Mouse (Mus musculus) brain, embryonic 18.5 days (tissue): ENCODE results near the gene Gpr155.

ENCODE experiments used
- DNase-seq: peaks from one replicate; pipeline ENCODE4 v3.0.0-alpha.2; 2012; ENCODE audit warnings: low read depth, low spot score

The Gpr155 gene

GRCm38 (mm10) chr2:73387806-73388205, 1.4 kb upstream of the Gpr155 start:
- DNase-seq, result no peak

DNA sequence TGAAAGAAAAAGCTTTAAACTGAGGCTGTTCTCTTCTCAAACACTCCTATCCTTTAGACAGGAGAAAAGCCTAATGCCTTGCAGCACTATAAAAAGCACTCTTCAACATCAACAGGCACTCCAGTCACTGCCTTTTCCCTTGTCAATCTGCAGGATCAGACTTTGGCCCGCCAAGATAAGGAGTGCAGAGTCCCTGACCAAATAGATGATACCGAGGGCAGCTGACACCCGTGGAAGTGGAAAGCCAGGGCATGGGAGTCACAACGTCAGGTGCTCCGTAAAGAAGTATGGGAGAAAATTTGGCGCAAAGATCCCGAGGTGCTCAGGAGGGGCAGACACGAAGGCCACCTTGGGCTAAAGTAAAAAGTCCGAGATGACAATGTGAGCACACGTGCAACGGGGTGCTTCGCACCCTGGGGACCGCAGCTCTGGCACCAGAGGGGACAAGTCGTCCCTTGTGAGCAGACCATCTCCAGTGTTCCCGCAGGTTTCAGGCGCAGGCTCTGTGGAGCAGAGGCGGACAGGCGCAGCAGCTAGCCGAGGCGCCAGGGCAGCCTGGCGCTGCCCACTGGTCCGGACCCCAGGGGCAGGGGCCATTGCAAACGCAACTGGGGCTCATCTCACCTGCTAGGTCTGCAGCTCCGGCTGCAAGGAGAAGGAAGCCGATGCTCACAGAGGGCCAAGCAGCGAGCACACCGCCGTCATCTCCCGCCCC, 574 bp downstream of the Gpr155 start:
- DNase-seq, result no peak

GRCm38 (mm10) chr2:73385172-73385571, 1.2 kb downstream of the Gpr155 start:
- no peak for DNase-seq

- no peak for DNase-seq
These were observed 5.9 kb downstream of the Gpr155 start for GRCm38 (mm10) chr2:73380298-73380975.

GRCm38 (mm10) chr2:73379656-73380055, 6.7 kb downstream of the Gpr155 start:
- no peak for DNase-seq

DNA sequence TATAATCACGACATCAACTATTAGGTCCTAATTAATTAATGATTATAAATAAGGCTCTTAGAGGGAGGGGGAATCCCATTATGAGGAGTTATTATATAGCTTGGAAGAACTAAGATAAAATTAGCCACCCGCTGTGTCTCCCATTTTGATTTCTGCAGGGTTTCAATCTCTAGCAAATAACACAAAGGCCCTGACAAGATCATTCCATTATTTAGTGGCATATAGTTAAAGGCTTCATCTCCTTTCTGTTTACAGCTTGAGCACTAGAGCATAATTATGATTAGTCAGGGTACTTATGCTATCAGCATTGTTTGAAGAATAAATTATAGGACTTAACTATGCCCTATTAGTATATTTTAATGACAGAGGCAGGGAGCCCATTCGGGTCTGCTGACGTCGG, 8.0 kb downstream of the Gpr155 start:
- no peak for DNase-seq

DNA sequence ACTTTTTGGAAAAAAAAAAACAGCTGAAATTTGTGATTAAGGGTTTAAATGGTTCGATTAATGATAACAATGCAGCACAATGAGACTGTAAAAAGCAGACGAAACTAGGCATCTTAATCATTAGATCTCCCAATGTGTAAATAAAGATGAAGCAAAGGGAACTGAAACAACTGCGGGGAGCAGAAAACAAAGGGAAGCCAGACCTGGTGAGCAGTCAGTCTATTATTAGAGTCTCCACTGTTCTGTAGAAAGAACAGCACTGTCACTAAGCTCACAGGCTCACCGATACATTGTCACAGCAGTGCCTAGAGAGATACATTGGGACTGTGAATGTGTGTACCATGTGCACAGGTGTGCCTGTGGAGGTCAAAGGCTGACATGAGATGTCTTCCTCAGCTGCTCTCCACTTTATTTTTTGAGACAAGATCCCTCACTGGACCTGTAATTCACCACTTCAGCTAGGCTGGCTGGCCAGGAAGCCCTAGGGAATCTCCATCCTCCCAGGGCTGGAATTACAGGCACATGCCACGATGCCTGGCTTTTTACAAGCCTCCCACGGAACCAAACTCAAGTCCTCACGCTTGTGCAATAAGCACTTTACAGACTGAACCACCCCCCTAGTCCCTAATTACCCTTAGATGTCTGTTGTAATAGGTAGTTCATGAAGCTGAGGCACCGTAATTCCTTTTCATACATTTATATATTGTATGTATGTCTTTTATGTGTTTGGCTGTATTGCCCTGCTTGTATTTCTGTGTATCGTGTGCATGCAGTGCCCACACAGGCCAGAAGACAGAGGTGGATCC, 14.6 kb downstream of the Gpr155 start:
- no peak for DNase-seq

DNA sequence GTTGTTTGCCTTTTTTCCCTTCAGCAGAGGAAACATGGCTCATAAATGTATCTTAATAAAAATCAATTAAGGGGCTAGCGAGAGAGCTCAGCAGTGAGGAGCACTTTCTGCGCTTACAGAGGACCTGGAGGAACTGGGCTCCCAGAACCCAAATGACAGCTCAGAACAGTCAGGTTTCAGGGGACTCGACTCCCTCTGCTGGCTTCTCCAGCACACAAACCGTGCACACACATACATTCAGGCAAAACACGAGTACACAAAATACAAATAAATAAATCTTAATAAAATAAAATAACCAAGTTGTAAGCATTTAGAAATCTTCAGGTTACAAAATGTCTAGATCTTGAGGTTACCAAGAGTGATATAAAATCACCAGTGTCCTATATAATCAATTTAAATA, 22.9 kb downstream of the Gpr155 start:
- no peak for DNase-seq

- no peak for DNase-seq
These were observed 25.8 kb downstream of the Gpr155 start for GRCm38 (mm10) chr2:73360536-73360935.

DNA sequence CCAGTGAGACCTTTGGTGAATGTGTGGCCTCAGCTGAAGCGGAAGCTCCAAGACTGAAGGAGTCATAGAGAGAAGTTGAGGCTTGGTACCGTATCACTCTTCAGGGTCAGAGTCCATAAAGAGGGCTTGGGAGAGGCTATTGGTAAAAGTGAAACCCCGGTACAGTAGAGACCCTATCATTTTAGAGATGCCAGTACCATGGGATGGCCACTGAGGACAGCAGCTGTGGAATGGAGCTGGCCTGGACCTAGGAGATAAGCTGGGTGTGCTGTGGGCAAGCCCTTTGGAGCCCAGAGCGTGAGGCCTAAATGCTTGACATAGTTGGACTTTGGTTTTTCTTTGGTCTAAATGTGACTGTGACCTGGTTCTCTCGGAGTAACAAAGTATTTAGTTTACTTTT, 26.4 kb downstream of the Gpr155 start:
- no peak for DNase-seq

GRCm38 (mm10) chr2:73357004-73357403, 29.4 kb downstream of the Gpr155 start:
- no peak for DNase-seq

- DNase-seq, result peak; percentile 14
These were observed 34.4 kb downstream of the Gpr155 start for GRCm38 (mm10) chr2:73351927-73352374.

DNA sequence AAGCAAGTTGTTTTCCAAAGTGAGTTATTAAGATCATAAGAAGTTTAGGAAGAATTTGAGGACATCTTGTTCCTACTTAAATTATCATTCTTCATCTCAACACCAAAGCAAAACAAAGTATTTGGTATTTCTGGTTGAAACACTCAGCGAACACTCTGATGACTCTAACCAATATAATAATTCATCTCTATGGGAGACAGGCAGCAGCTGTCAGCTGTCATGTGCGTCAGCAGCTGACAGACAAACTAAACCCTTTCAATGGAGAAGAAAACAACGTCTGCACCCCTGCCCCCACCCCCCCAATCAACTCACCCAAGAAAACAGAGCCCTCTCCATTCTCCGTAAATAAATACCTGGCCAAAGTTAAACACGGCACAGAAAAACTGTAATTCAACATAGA, 34.9 kb downstream of the Gpr155 start:
- DNase-seq, result no peak

DNA sequence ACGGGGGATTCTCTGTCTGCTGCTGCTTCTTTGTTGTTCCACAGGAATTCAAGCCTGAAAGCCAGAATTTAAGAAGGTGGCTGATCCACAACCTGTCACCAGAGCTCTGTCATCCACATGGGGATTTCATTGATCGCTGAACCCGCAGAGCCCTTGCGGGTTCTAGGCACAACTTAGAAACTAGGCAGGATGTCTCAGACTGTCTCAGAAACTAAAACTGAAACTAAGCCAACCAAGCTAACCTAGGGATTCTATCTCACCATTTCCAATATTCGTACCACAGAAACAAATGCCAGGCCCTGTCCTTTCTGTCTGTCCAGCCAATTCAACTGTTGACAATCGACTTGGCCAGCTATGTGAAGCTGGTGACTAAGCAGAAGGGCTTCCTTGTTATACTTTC, 38.2 kb downstream of the Gpr155 start:
- DNase-seq, result no peak

- DNase-seq, result no peak
These were observed 38.6 kb downstream of the Gpr155 start for GRCm38 (mm10) chr2:73347766-73348165.

DNA sequence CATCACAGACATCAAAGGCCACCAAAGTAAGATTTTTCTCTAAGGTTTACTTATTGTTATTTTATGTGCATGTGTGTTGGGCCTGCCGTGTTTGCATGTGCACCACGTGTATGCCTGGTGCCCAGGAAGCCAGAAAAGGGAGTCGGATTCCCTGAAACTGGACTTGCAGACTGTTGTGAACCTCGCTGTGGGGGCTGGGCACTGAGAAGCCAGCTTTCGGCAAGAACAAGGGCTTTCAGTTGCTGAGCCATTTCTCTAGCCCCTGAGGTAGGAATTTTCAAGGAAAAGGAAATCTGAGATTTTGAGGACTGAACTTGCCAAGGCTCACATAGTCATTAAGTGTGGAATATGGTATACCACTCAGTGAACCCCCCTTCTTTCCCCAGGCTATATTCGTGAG, 39.2 kb downstream of the Gpr155 start:
- DNase-seq, result no peak

DNA sequence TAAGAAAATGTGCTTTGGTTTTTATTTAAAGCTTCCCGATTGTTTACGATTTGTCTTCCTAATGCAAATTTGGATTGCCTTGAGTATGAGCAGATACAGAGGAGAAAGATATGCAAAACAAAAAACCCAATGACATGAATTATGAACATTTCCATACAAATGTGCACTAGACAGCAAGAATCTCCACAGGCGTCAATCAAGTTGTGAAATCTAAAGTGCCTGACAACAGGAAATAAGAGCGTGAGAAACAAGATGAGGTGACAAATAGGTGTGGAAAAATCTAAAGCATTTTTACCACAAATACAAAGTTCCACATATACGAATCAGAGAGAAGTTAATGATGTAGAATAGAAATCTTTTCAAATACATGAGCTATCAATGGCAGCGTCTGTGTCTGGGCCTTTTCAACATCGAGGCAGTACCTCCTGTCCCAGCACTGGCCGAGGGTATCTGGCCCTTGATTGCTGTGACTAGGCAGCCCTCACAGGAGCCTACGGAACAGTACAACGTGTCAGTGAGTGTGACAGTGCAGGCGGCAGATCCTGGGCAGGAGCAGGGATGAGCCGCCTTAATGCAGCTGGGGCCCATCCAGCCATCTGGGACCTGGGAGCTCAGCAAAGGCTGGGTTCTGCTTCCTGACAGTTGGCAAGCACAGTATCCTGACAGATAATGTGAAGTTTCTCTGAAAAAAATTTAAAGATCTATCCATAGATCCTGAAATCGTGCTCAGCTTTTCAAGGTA, 39.9 kb downstream of the Gpr155 start:
- DNase-seq, result no peak

- DNase-seq, result no peak
These were observed 41.2 kb downstream of the Gpr155 start for GRCm38 (mm10) chr2:73345204-73345603.

- no peak for DNase-seq
These were observed 42.7 kb downstream of the Gpr155 start for GRCm38 (mm10) chr2:73343701-73344100.

- DNase-seq, result no peak
These were observed 48.0 kb downstream of the Gpr155 start for GRCm38 (mm10) chr2:73338415-73338814.

DNA sequence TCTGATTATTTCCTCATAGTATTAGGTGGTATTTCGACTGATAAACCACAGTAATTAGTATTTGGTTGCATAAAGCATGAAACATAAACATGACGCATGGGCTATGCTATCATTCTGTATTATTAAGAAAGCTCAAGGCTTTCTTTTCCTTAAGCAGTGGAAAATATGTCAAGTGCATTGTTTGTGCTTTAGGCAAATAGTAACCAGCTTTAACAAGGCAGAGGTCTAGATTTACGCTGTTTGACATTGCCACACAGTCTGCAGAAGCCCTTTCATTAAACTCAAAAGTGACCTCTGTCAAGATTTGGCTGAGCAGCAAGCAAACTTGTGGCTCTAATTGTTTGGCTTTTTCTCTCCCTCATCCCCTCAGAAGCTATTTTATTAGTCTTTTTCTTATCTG, 50.4 kb downstream of the Gpr155 start:
- no peak for DNase-seq

DNA sequence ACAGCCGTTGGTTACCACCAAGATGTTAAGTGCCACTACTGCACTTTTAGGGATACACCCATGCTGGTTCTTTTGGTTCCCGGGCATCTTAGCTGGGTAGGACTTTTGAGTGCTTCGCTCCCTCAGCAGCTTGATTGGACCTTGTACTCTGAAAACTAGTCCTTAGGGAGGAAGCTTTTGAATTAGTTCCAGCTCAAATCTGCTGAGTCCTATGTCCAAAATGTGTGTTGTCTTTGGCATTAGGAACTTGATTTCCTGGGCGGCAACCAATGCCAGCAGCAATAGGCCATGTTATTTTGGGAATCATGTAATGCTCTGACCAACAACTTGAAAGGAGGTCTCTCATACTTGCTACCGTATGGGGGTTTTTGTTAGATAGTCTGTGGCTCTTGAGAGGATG, 60.5 kb downstream of the Gpr155 start:
- DNase-seq, result no peak
